Mouse (Mus musculus) heart, adult 18-20 months (tissue): ENCODE measurements around the gene Ccl5. TPM values are rescaled to one million over a fixed set of nuclear protein-coding genes. Genes with fewer than 3 reads are reported as not detected.

Experiments
- DNase-seq, 2 experiments: peaks; one replicate each; pipeline ENCODE4 v3.0.0; 2021 to 2022; ENCODE audit warnings: mixed read lengths in 1 of 2
- total RNA-seq, 2 experiments: library from RNA; stranded (reverse); gene quantifications; 2 replicates each; pipeline ENCODE4 v1.2.3; 2021

Gene Ccl5
- total RNA-seq, 2 experiments from 2014 or later, result 2.6 to 10.5 TPM

- peak in 1 of 2 experiments; percentile 18 for DNase-seq
These were observed 10.6 kb upstream of the Ccl5 start for GRCm38 (mm10) chr11:83540931-83541330.

DNA sequence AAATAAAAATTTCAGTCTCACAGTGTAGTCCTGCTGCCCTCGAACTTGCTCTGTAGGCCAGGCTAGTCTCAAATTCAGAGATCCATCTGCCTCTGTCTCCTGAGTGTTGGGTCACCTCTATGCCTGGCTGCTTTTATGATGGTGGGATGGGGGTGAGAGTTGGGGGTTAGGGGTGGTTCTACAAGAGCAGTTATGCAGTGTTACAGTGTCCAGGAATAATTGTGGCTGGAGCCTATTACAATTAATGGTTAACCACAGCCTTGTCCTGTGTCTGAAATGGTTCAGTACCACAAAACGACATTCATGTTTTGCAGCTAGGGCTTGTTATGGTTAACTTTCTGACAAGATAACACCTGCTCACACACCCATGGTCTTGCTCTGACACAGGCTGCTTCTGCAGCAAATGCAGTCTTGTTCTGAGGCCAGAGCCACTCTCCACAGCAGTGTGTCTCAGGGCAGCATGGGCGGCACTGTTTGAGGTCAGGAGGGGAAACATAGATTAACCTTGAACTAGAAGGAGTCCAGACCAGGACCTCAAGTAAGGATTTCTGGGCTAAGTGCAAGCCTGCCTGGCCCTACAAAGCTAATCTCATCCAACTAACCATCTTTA lies 8.5 kb upstream of the Ccl5 start:
- no peak for DNase-seq

- DNase-seq, result no peak
These were observed 6.5 kb upstream of the Ccl5 start for GRCm38 (mm10) chr11:83536831-83537230.

GRCm38 (mm10) chr11:83534609-83535423 lies 4.5 kb upstream of the Ccl5 start:
- DNase-seq, result peak; percentile 87 to 90

GRCm38 (mm10) chr11:83534143-83534542 lies 3.8 kb upstream of the Ccl5 start:
- no peak for DNase-seq

- no peak for DNase-seq
These were observed 2.9 kb upstream of the Ccl5 start for GRCm38 (mm10) chr11:83533192-83533591.

DNA sequence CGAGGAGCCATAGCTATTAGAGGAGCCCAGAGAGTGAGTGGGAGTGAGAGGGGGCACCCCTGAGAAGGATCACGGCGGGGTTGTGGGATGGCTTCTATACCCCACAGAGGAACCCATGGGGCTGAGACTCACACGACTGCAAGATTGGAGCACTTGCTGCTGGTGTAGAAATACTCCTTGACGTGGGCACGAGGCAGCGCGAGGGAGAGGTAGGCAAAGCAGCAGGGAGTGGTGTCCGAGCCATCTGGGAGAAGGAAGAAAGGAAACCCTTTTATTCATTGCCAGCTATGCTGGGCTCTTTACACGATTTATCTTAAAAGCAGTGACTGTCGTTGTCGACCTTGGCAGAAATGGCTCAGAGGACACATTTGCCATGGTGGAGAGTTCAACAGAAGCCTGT lies 1.3 kb downstream of the Ccl5 start:
- no peak for DNase-seq

- DNase-seq, result no peak
These were observed 8.2 kb downstream of the Ccl5 start, which contains the start of gene Heatr9 for GRCm38 (mm10) chr11:83522075-83522474. TSS of gene Heatr9 (minus strand) at chr11:83522175.

DNA sequence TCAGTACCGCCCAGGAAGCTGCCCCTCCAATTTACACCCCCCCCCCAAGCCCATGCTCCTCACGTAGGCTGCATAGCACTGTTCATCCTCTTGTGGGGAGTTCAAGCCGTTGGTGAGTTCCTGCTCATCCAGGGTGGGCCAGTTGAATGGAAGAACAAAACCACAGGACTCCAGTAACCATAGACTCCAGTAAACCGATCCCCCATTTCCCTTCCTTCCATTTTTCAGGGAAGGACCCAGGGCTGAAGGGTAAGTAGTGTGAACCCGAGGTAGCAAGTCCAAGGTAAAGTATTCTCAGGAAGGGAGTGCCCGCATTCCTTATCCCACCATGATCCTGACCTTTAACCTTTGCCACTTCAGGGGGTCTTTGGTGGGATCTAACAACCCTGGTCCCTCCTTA lies 11.9 kb downstream of the Ccl5 start:
- DNase-seq, result no peak

- DNase-seq, result no peak
These were observed 13.2 kb downstream of the Ccl5 start for GRCm38 (mm10) chr11:83517153-83517552.

DNA sequence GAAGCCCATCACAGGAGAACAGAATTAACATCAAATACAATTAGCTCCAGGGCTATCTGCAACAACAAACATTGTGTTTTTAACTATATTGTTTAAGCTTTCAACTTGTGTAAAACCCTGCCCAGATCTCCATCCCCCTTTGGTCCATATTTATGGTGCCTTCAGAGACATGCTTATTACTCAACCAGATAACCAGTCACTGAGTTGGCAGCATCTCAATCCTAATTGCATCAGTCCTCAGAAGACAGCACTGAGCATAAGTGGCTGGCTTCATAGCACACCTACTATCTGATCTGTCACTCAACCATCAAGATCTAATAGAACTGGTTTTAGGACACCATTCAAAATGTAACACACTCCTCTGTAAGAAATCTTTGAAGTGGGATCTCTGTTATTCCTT lies 20.8 kb downstream of the Ccl5 start:
- DNase-seq, result no peak

DNA sequence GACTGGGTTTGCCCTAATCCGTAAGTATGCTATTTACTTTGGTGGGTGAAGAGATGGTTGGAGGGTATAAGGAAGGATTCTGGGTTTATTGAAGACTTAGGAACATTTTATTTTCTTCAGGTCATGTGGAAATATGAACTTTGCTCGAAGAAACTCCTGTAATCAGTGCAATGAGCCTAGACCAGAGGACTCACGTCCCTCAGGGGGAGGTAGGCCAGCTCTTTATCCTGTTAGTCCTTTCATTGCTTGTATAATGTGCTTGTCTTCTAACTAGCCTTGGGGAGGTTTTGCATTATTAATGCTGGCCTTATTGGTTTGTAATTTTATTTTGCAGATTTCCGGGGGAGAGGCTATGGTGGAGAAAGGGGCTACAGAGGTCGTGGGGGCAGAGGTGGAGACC lies 26.0 kb downstream of the Ccl5 start:
- no peak for DNase-seq

DNA sequence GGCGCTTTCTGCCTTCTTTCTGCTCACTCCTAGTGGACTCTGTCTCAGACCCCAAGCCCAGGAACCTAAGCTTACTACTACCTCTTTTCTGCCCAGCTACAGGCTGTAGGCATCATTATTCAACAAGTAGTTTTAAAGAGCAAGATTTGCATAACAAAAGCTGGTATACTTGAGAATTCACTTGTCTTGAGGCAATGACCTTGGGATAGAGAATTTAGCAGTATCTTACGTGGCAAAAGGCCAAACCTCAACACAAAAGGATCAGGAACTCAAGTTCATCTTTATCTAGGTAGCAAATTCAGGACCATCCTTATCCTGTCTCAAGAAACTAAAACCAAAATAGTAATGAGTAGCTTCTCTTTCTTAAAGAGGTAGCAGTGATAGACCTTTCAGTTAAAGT lies 34.7 kb downstream of the Ccl5 start:
- no peak for DNase-seq

- DNase-seq, result no peak
These were observed 38.8 kb downstream of the Ccl5 start for GRCm38 (mm10) chr11:83491488-83491887.

Other genes starting within 250 kb of the Ccl5 start
- not detected for gene Slfn14, start 243.8 kb downstream of the Ccl5 start, total RNA-seq
- gene Ap2b1, start 231.5 kb downstream of the Ccl5 start, total RNA-seq, result 10 to 100 TPM; 46.7 to 47.2 TPM
- gene Pex12, start 227.9 kb downstream of the Ccl5 start, total RNA-seq, result 10 to 100 TPM in 1 of 2 experiments, 1 to 10 TPM in 1; 7.0 to 14.9 TPM
- gene Rasl10b, start 121.4 kb downstream of the Ccl5 start, total RNA-seq, result 10 to 100 TPM; 74.9 to 78.3 TPM
- gene Gas2l2, start 101.1 kb downstream of the Ccl5 start, total RNA-seq, result not detected
- not detected for gene 1700020L24Rik, start 92.8 kb downstream of the Ccl5 start, total RNA-seq
- 1 to 10 TPM; 3.0 to 4.7 TPM for gene Mmp28, start 67.4 kb downstream of the Ccl5 start, total RNA-seq
- gene Taf15, start 57.4 kb downstream of the Ccl5 start, total RNA-seq, result 10 to 100 TPM; 34.2 to 41.5 TPM
- gene Heatr9, start 8.3 kb downstream of the Ccl5 start, total RNA-seq, result under 1 TPM in 1 of 2 experiments, not detected in 1; 0.26 TPM
- 1 to 10 TPM; 5.6 to 8.7 TPM for gene Ccl9, start 48.1 kb upstream of the Ccl5 start, total RNA-seq
- gene Ccl6, start 62.6 kb upstream of the Ccl5 start, total RNA-seq, result 10 to 100 TPM; 11.8 to 13.3 TPM
- not detected for gene Rpl9-ps1, start 115.1 kb upstream of the Ccl5 start, total RNA-seq
- gene Ccl3, start 118.8 kb upstream of the Ccl5 start, total RNA-seq, result not detected
- not detected for gene Ccl4, start 132.1 kb upstream of the Ccl5 start, total RNA-seq
- 1 to 10 TPM; 3.8 to 4.1 TPM for gene Wfdc17, start 173.5 kb upstream of the Ccl5 start, total RNA-seq
- not detected for gene Wfdc18, start 178.5 kb upstream of the Ccl5 start, total RNA-seq
- gene Wfdc21, start 216.4 kb upstream of the Ccl5 start, total RNA-seq, result not detected
- 1 to 10 TPM; 5.5 to 6.5 TPM for gene Heatr6, start 223.2 kb upstream of the Ccl5 start, total RNA-seq